Mouse (Mus musculus) lung, postnatal 4 days (tissue): Measurements from ENCODE around the gene Gm5169.
"Not testable (repeated sequence)": the region's sequence is repeated elsewhere in the genome, so short reads cannot be mapped to it uniquely, and the experiment has no call there.

Experiments
- DNase-seq, 2 experiments: peaks; one replicate each; pipeline ENCODE4 v3.0.0; 2021

Gm5169 gene

DNA sequence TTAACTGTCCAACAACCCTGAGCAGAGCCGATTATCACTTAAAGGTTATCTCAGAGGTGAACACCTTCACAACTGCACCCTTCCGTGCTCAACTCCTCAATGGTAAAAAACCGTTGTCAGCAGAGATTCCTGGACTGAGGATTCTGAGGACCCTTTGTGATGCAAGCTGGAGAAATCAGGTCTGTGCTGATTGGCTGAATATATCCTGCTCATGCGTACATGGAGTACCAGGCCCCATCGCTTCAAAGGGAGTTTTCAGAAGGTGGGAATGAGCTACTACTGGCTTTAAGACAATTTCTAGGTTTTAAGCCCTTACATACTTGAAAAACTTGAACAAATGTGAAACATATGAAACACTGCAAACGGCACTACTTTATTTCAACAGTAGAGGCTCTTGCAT, at the start of gene Gm5169:
TSS of gene Gm5169 (minus strand) at position 101 of the 400 bp plus-strand sequence.
- not testable (repeated sequence) for DNase-seq

DNA sequence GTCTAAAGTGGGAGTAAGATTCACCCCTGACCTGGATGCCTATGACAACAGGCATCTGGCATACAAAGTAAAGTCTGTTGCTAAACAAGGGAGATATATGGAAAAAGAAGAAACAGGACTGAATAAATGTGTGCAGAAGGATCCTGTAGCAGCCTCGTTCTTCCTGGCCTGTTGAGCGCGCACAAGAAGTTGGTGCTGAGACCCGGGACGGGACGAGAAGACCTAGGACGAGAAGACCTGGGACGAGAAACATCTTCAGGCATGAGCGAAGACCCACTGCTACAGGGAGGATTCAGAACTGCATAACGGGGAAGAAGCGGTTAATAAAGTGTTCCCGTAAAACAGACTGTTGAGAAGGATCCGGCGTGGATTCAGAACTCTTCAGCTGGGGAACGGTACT, 46.2 kb upstream of the Gm5169 start:
- DNase-seq: not testable (repeated sequence)
